Mouse (Mus musculus) heart, embryonic 15.5 days (tissue): ENCODE data around the gene Mta3. TPM values are rescaled to one million over a fixed set of nuclear protein-coding genes. Genes with fewer than 3 reads are reported as not detected.
A peak's percentile ranks its signal among the peaks of the same experiment; 100 is the strongest.
"Not testable (repeated sequence)": the region's sequence is repeated elsewhere in the genome, so short reads cannot be mapped to it uniquely, and the experiment has no call there.

Source experiments
- ATAC-seq: fragments of 200-750 bp; cut with Nextera tagmentation; replicated peaks from 2 replicates; pipeline ENCODE4 v1.8.0; 2017; ENCODE audit warnings: low read depth, moderate TSS enrichment; ENCODE audit not compliant: insufficient number of reproducible peaks, insufficient read depth, low FRiP score
- H3K27ac ChIP-seq: fragments of 300-500 bp; sonication (generic); 2 replicates; pipeline ENCODE4 v1.5.1; 2015; ENCODE audit warnings: mild to moderate bottlenecking, inconsistent platforms
- H3K27me3 ChIP-seq: fragments of 300-500 bp; sonication (generic); 2 replicates; pipeline ENCODE4 v1.6.1; 2015; ENCODE audit warnings: inconsistent platforms
- H3K36me3 ChIP-seq: fragments of 300-500 bp; sonication (generic); 2 replicates; pipeline ENCODE4 v1.6.1; 2015; ENCODE audit warnings: mild to moderate bottlenecking, inconsistent platforms
- H3K4me1 ChIP-seq: fragments of 300-500 bp; sonication (generic); replicated peaks from 2 replicates; pipeline ENCODE4 v1.6.1; 2015; ENCODE audit warnings: inconsistent platforms
- H3K4me2 ChIP-seq: fragments of 300-500 bp; sonication (generic); 2 replicates; pipeline ENCODE4 v1.6.1; 2015; ENCODE audit warnings: inconsistent platforms, mild to moderate bottlenecking, moderate library complexity
- H3K4me3 ChIP-seq: fragments of 300-500 bp; sonication (generic); 2 replicates; pipeline ENCODE4 v1.5.1; 2015; ENCODE audit warnings: mild to moderate bottlenecking, inconsistent platforms
- H3K9ac ChIP-seq: fragments of 300-500 bp; sonication (generic); 2 replicates; pipeline ENCODE4 v1.6.1; 2015; ENCODE audit warnings: mild to moderate bottlenecking, inconsistent platforms
- H3K9me3 ChIP-seq: fragments of 300-500 bp; sonication (generic); replicated peaks from 2 replicates; pipeline ENCODE4 v1.6.1; 2016; ENCODE audit warnings: inconsistent platforms
- WGBS: fragments of 180-500 bp; shearing (Covaris S2); methylation state at CpG from one replicate; pipeline ENCODE4 v1.1.7; 2015; ENCODE audit warnings: mixed read lengths; 5-methylcytosine and 5-hydroxymethylcytosine counted together
- polyA plus RNA-seq: library from polyadenylated mRNA; unstranded; fragments of >200 nt; fragmentation: Nextera tagmentation; extraction: Ambion mirVana; gene quantifications from 2 replicates; pipeline ENCODE4 v1.2.1, GENCODE M21; 2015

The Mta3 gene
- polyA plus RNA-seq, 1 experiment from 2014 or later: 36.9 TPM

GRCm38 (mm10) chr17:83850458-83850857 is 144.5 kb downstream of the Mta3 start:
- H3K4me3 ChIP-seq: no peak overlapping the region
- peak; percentile 23; the same call in 1 of the 2 replicates for ATAC-seq
- H3K27ac ChIP-seq: no peak overlapping the region
- H3K4me2 ChIP-seq: peak overlapping the region; percentile 50
- no peaks in the 10 kb centered on the region for H3K9me3 ChIP-seq
- WGBS: 14% methylated on average over 9 of the region's 9 CpGs
- H3K4me1 ChIP-seq: peaks cover 6% of the 10 kb centered on the region
- no peaks in the 10 kb centered on the region for H3K27me3 ChIP-seq
- no peak overlapping the region for H3K9ac ChIP-seq
- no peaks in the 10 kb centered on the region for H3K36me3 ChIP-seq

- Histone ChIP-seq H3K27ac (no peak overlapping the region), H3K4me1 (peaks cover 6% of the 10 kb centered on the region), H3K4me3 (no peak overlapping the region), H3K36me3 (no peaks in the 10 kb centered on the region), H3K4me2 (no peak overlapping the region), H3K27me3 (no peaks in the 10 kb centered on the region), H3K9ac (no peak overlapping the region), H3K9me3 (no peaks in the 10 kb centered on the region)
- no peak for ATAC-seq
- 80% methylated on average over 5 of the region's 5 CpGs for WGBS
Measured at GRCm38 (mm10) chr17:83850864-83851263, 144.9 kb downstream of the Mta3 start.

GRCm38 (mm10) chr17:83853831-83854230 is 147.9 kb downstream of the Mta3 start:
- 49% methylated on average over 3 of the region's 3 CpGs for WGBS
- Histone ChIP-seq H3K27me3 (no peaks in the 10 kb centered on the region), H3K4me1 (peaks cover 6% of the 10 kb centered on the region), H3K36me3 (no peaks in the 10 kb centered on the region), H3K9ac (no peak overlapping the region), H3K9me3 (no peaks in the 10 kb centered on the region), H3K27ac (no peak overlapping the region), H3K4me3 (no peak overlapping the region), H3K4me2 (no peak overlapping the region)
- ATAC-seq: no peak

GRCm38 (mm10) chr17:83854284-83854918 is 148.4 kb downstream of the Mta3 start:
- Histone ChIP-seq H3K4me3 (no peak overlapping the region), H3K4me2 (no peak overlapping the region), H3K36me3 (no peaks in the 10 kb centered on the region), H3K4me1 (peaks cover 6% of the 10 kb centered on the region), H3K27me3 (no peaks in the 10 kb centered on the region), H3K9ac (no peak overlapping the region), H3K9me3 (no peaks in the 10 kb centered on the region), H3K27ac (no peak overlapping the region)
- ATAC-seq: peak; percentile 48; the same call in 1 of the 2 replicates
- 48% methylated on average over 12 of the region's 12 CpGs for WGBS

GRCm38 (mm10) chr17:83858413-83858812 is 152.4 kb downstream of the Mta3 start:
- 80% methylated on average over 7 of the region's 7 CpGs for WGBS
- no peaks in the 10 kb centered on the region for H3K9me3 ChIP-seq

GRCm38 (mm10) chr17:83859639-83860038 is 153.7 kb downstream of the Mta3 start:
- Histone ChIP-seq H3K4me3 (no peak overlapping the region), H3K4me1 (peaks cover 7% of the 10 kb centered on the region), H3K9ac (no peak overlapping the region), H3K9me3 (no peaks in the 10 kb centered on the region), H3K36me3 (no peaks in the 10 kb centered on the region), H3K27ac (no peak overlapping the region), H3K27me3 (0 out of 2 replicates have a peak, but pooled peaks cover 3% of the 10 kb centered on the region), H3K4me2 (no peak overlapping the region)
- no peak for ATAC-seq
- WGBS: 85% methylated on average over 4 of the region's 4 CpGs

More at GRCm38 (mm10) chr17:83858413-83858812, 152.4 kb downstream of the Mta3 start:
- 0 out of 2 replicates have a peak, but pooled peaks cover 3% of the 10 kb centered on the region for H3K27me3 ChIP-seq
- H3K4me3 ChIP-seq: no peak overlapping the region
- H3K36me3 ChIP-seq: no peaks in the 10 kb centered on the region
- no peak overlapping the region for H3K4me2 ChIP-seq
- no peak for ATAC-seq
- peaks cover 7% of the 10 kb centered on the region for H3K4me1 ChIP-seq
- H3K27ac ChIP-seq: no peak overlapping the region
- no peak overlapping the region for H3K9ac ChIP-seq

- H3K27ac ChIP-seq: no peak overlapping the region
- no peak overlapping the region for H3K4me2 ChIP-seq
- H3K36me3 ChIP-seq: no peaks in the 10 kb centered on the region
- ATAC-seq: no peak
- no peaks in the 10 kb centered on the region for H3K9me3 ChIP-seq
- H3K27me3 ChIP-seq: 0 out of 2 replicates have a peak, but pooled peaks cover 3% of the 10 kb centered on the region
- H3K4me1 ChIP-seq: peaks cover 7% of the 10 kb centered on the region
- 59% methylated on average over 7 of the region's 7 CpGs for WGBS
- H3K4me3 ChIP-seq: no peak overlapping the region
- no peak overlapping the region for H3K9ac ChIP-seq
Measured at GRCm38 (mm10) chr17:83860224-83860623, 154.3 kb downstream of the Mta3 start.

- peak overlapping the region; percentile 87 for H3K4me3 ChIP-seq
- H3K27me3 ChIP-seq, H3K27ac ChIP-seq, H3K36me3 ChIP-seq, H3K4me1 ChIP-seq, H3K9me3 ChIP-seq, ATAC-seq: not testable (repeated sequence)
- 66% methylated on average over 8 of the region's 8 CpGs for whole genome bisulfite sequencing
- H3K9ac ChIP-seq: peak overlapping the region; percentile 88
- H3K4me2 ChIP-seq: peak overlapping the region; percentile 76
Measured at GRCm38 (mm10) chr17:83860968-83861367, 155.0 kb downstream of the Mta3 start.

- Histone ChIP-seq H3K27ac (peak overlapping the region; percentile 89), H3K9me3 (no peaks in the 10 kb centered on the region), H3K36me3 (no peaks in the 10 kb centered on the region), H3K27me3 (0 out of 2 replicates have a peak, but pooled peaks cover 3% of the 10 kb centered on the region), H3K4me2 (peak overlapping the region; percentile 76), H3K4me3 (peak overlapping the region; percentile 87), H3K4me1 (peaks cover 7% of the 10 kb centered on the region), H3K9ac (peak overlapping the region; percentile 88)
- peak; percentile 93 for ATAC-seq
- under 1% methylated on average over 62 of the region's 62 CpGs for WGBS
Measured at GRCm38 (mm10) chr17:83861444-83862133, 155.6 kb downstream of the Mta3 start.

GRCm38 (mm10) chr17:83862134-83862881 is 156.3 kb downstream of the Mta3 start:
- Histone ChIP-seq H3K4me2 (peak overlapping the region; percentile 76), H3K4me3 (peak overlapping the region; percentile 87), H3K27me3 (0 out of 2 replicates have a peak, but pooled peaks cover 3% of the 10 kb centered on the region), H3K27ac (peak overlapping the region; percentile 89), H3K4me1 (peaks cover 7% of the 10 kb centered on the region), H3K9ac (peak overlapping the region; percentile 88), H3K9me3 (no peaks in the 10 kb centered on the region), H3K36me3 (no peaks in the 10 kb centered on the region)
- WGBS: 0% methylated on average over 26 of the region's 27 CpGs
- ATAC-seq: peak; percentile 63

- no peak overlapping the region for H3K4me2 ChIP-seq
- no peaks in the 10 kb centered on the region for H3K9me3 ChIP-seq
- H3K4me1 ChIP-seq: peaks cover 7% of the 10 kb centered on the region
- H3K27ac ChIP-seq: no peak overlapping the region
- H3K4me3 ChIP-seq: no peak overlapping the region
- no peak for ATAC-seq
- H3K36me3 ChIP-seq: no peaks in the 10 kb centered on the region
- 0 out of 2 replicates have a peak, but pooled peaks cover 3% of the 10 kb centered on the region for H3K27me3 ChIP-seq
- WGBS: 81% methylated on average over 7 of the region's 7 CpGs
- H3K9ac ChIP-seq: no peak overlapping the region
Measured at GRCm38 (mm10) chr17:83865366-83865765, 159.4 kb downstream of the Mta3 start.
